In genomic region chr12:86001120-86001655, GRCm38 (mm10) we compare ENCODE assay signal across 10 mouse cellular contexts.
DNase-seq lines count a peak whose midpoint lies in the region; ATAC-seq and TF ChIP-seq lines count a peak whose summit lies in the region.
"Had no signal": no experiment of that assay in that cellular context is flagged by ENCODE, and none has a peak within 500 bp of the region (broad histone marks: within the 10 kb centered on the region; RNA-seq: fewer than 3 reads in every experiment).

No protein-coding gene starts in this region.

- H3K79me2 ChIP-seq in myocyte (ENCODE audit: control insufficient read depth, insufficient read depth) = no peaks in the 10 kb centered on the region

- peaks cover 2% of the 10 kb centered on the region; the same call in 1 of the 2 replicates for H3K36me3 ChIP-seq in kidney, embryonic 16.5 days (ENCODE audit: insufficient read depth, low read length)
- no peaks in the 10 kb centered on the region; the same call in 1 of the 2 replicates for H3K36me3 ChIP-seq in embryonic facial prominence, embryonic 11.5 days (replicated peaks; ENCODE audit: control insufficient read depth, insufficient read depth, low read depth, low read length)
- H3K36me3 ChIP-seq in heart, postnatal 0 days (replicated peaks; ENCODE audit: control insufficient read depth, insufficient read depth, low read length) = peaks cover 11% of the 10 kb centered on the region; the same call in 1 of the 2 replicates
- H3K36me3 ChIP-seq in myocyte (ENCODE audit: control insufficient read depth, insufficient read depth) = peaks cover 10% of the 10 kb centered on the region

- H3ac ChIP-seq in myocyte (ENCODE audit: control insufficient read depth, insufficient read length) = no peak overlapping the region

- DNase-seq in kidney, postnatal 36 days = no peak
- peak; percentile 8 for DNase-seq in embryonic facial prominence, embryonic 11.5 days (ENCODE audit: low spot score)
- peak; percentile 26 for DNase-seq in heart, postnatal 0 days (ENCODE audit: low spot score)
- no peak for DNase-seq in retina, embryonic 14.5 days (ENCODE audit: low spot score)
- DNase-seq in cerebellum, postnatal 10 days = no peak
- no peak for DNase-seq in layer of hippocampus, adult 11-12 months (ENCODE audit: low spot score)
- DNase-seq: lung, postnatal 36 days had no signal

- H3K9ac ChIP-seq in kidney, embryonic 16.5 days (replicated peaks; ENCODE audit: low read length) = no peak overlapping the region; the same call in 1 of the 2 replicates
- H3K9ac ChIP-seq in embryonic facial prominence, embryonic 11.5 days (replicated peaks; ENCODE audit: low read length) = 0 out of 2 replicates have a peak overlapping the region, but pooled peaks have one; percentile 23
- no peak overlapping the region; the same call in 1 of the 2 replicates for H3K9ac ChIP-seq in heart, postnatal 0 days (replicated peaks; ENCODE audit: low read depth, low read length)

- peak overlapping the region; percentile 88 for H3K27ac ChIP-seq in kidney, embryonic 16.5 days (ENCODE audit: low read length)
- H3K27ac ChIP-seq in embryonic facial prominence, embryonic 11.5 days (replicated peaks; ENCODE audit: low read depth, low read length) = peak overlapping the region; percentile 8
- H3K27ac ChIP-seq in heart, postnatal 0 days (ENCODE audit: low read depth) = peak overlapping the region; percentile 82

- no peak for TF ChIP-seq POLR2A in myocyte (IDR thresholded peaks at IDR 0.05; ENCODE audit: insufficient read length, low read depth)

- H3K4me1 ChIP-seq in kidney, embryonic 16.5 days (ENCODE audit: insufficient read depth, low read length) = peaks cover 18% of the 10 kb centered on the region
- no peaks in the 10 kb centered on the region for H3K4me1 ChIP-seq in embryonic facial prominence, embryonic 11.5 days (ENCODE audit: control insufficient read depth, insufficient read depth, low read length)
- peaks cover 14% of the 10 kb centered on the region for H3K4me1 ChIP-seq in heart, postnatal 0 days (ENCODE audit: control insufficient read depth, insufficient read depth)

- no peaks in the 10 kb centered on the region for H3K9me3 ChIP-seq in kidney, embryonic 16.5 days (ENCODE audit: low read length)
- no peaks in the 10 kb centered on the region for H3K9me3 ChIP-seq in embryonic facial prominence, embryonic 11.5 days (replicated peaks; ENCODE audit: control insufficient read depth, low read length)
- no peaks in the 10 kb centered on the region for H3K9me3 ChIP-seq in heart, postnatal 0 days (replicated peaks; ENCODE audit: control insufficient read depth, low read length)
- H3K9me3 ChIP-seq: G1E had no signal

- peak overlapping the region; percentile 31; the same call in 1 of the 2 replicates for H3K4me2 ChIP-seq in kidney, embryonic 16.5 days (replicated peaks; ENCODE audit: low read depth, low read length)
- no peak overlapping the region for H3K4me2 ChIP-seq in embryonic facial prominence, embryonic 11.5 days (ENCODE audit: low read depth, low read length)
- peak overlapping the region; percentile 22 for H3K4me2 ChIP-seq in heart, postnatal 0 days (ENCODE audit: low read depth, low read length)
- peak overlapping the region; percentile 75 for H3K4me2 ChIP-seq in myocyte (ENCODE audit: low read depth)

- WGBS in kidney, embryonic 16.5 days = 17% methylated on average over 7 of the region's 7 CpGs
- WGBS in embryonic facial prominence, embryonic 11.5 days = 47% methylated on average over 7 of the region's 7 CpGs
- WGBS in heart, postnatal 0 days = 27% methylated on average over 7 of the region's 7 CpGs

- TF ChIP-seq CTCF in heart, postnatal 0 days (IDR thresholded peaks at IDR 0.05; ENCODE audit: low read depth) = no peak

- no peak overlapping the region for H3K4me3 ChIP-seq in kidney, embryonic 16.5 days (ENCODE audit: low read length)
- no peak overlapping the region for H3K4me3 ChIP-seq in embryonic facial prominence, embryonic 11.5 days (ENCODE audit: low read depth, low read length)
- no peak overlapping the region for H3K4me3 ChIP-seq in heart, postnatal 0 days (ENCODE audit: low read depth, low read length)
- H3K4me3 ChIP-seq in myocyte = no peak overlapping the region

- H3K27me3 ChIP-seq in kidney, embryonic 16.5 days (ENCODE audit: insufficient read depth, low read length) = no peaks in the 10 kb centered on the region
- no peaks in the 10 kb centered on the region for H3K27me3 ChIP-seq in embryonic facial prominence, embryonic 11.5 days (ENCODE audit: control insufficient read depth, insufficient read depth, low read length)
- no peaks in the 10 kb centered on the region for H3K27me3 ChIP-seq in heart, postnatal 0 days (ENCODE audit: control insufficient read depth, insufficient read depth, low read length)
- no peaks in the 10 kb centered on the region for H3K27me3 ChIP-seq in myocyte (ENCODE audit: control insufficient read depth, insufficient read depth, insufficient read length)

- peak; percentile 62 for ATAC-seq in kidney, embryonic 16.5 days (ENCODE audit: low FRiP score, low TSS enrichment)
- ATAC-seq in embryonic facial prominence, embryonic 11.5 days (replicated peaks; ENCODE audit: insufficient number of reproducible peaks, low FRiP score, low TSS enrichment, low read depth) = no peak
- ATAC-seq in heart, postnatal 0 days (ENCODE audit: insufficient read depth, low read depth) = peak; percentile 52

- no peak for TF ChIP-seq EP300 in heart, postnatal 0 days (IDR thresholded peaks at IDR 0.05; ENCODE audit: low read depth)

TF ChIP-seq in myocyte, 11 proteins besides CTCF, POLR2A, EP300 and RAD21:
- TF ChIP-seq USF1 (IDR thresholded peaks at IDR 0.05; ENCODE audit: low read depth) (no peak), MYOG (IDR thresholded peaks at IDR 0.05; ENCODE audit: control insufficient read depth in 1 of 3, insufficient read depth in 1 of 3, insufficient read length in 2 of 3, low read depth in 2 of 3) (no peak), TCF12 (IDR thresholded peaks at IDR 0.05; ENCODE audit: insufficient read depth, poor library complexity, severe bottlenecking) (no peak), CEBPB (IDR thresholded peaks at IDR 0.05; ENCODE audit: insufficient read depth, poor library complexity, severe bottlenecking) (no peak), REST (IDR thresholded peaks at IDR 0.05; ENCODE audit: insufficient read depth, insufficient read length) (no peak), E2F4 (IDR thresholded peaks at IDR 0.05; ENCODE audit: insufficient read depth) (no peak), SRF (IDR thresholded peaks at IDR 0.05; ENCODE audit: control insufficient read depth, insufficient read length, low read depth) (no peak), MYOD1 (IDR thresholded peaks at IDR 0.05; ENCODE audit: control insufficient read depth in 1 of 3, insufficient read length in 2 of 3, low read depth in 2 of 3) (no peak), TCF3 (IDR thresholded peaks at IDR 0.05; ENCODE audit: insufficient read length, low read depth) (no peak), MAX (IDR thresholded peaks at IDR 0.05; ENCODE audit: low read depth) (no peak), POLR2AphosphoS2 (IDR thresholded peaks at IDR 0.05; ENCODE audit: insufficient read length, low read depth) (no peak)
TF ChIP-seq in myocyte: peak in this region for 0.

Comparison
In these comparisons a context has a peak if more than half of its experiments do, and no peak if none do; other contexts are left out.
1. H3K27ac ChIP-seq: peak in every context shown above with its lines; median percentile 88 in kidney, embryonic 16.5 days; 82 in heart, postnatal 0 days; 8 in embryonic facial prominence, embryonic 11.5 days.
2. DNase-seq: peak in embryonic facial prominence, embryonic 11.5 days (single experiment) and heart, postnatal 0 days (single experiment); none in kidney, postnatal 36 days (0 of 2), retina, embryonic 14.5 days (single experiment), cerebellum, postnatal 10 days (0 of 2) and layer of hippocampus, adult 11-12 months (single experiment).